Mouse (Mus musculus): ENCODE data around the gene Nln. TPM values are rescaled to one million over a fixed set of nuclear protein-coding genes. Genes with fewer than 3 reads are reported as not detected.

The Nln gene
- total and polyA plus RNA-seq, 3 experiments, result 9.7 to 20.2 (median 19.5) TPM

GRCm38 (mm10) chr13:104095955-104096354 is 13.5 kb downstream of the Nln start:
- no peak for DNase-seq

GRCm38 (mm10) chr13:104094531-104095385 is 14.7 kb downstream of the Nln start:
- DNase-seq, result peak; percentile 58

GRCm38 (mm10) chr13:104091734-104092133 is 17.7 kb downstream of the Nln start:
- DNase-seq, result no peak

- peak; percentile 56 for DNase-seq
Observed at GRCm38 (mm10) chr13:104089387-104089786, 20.0 kb downstream of the Nln start.

- no peak for DNase-seq
Observed at GRCm38 (mm10) chr13:104084600-104084999, 24.8 kb downstream of the Nln start.

- no peak for DNase-seq
Observed at GRCm38 (mm10) chr13:104082504-104082903, 26.9 kb downstream of the Nln start.

GRCm38 (mm10) chr13:104076993-104077392 is 32.4 kb downstream of the Nln start:
- DNase-seq, result no peak

GRCm38 (mm10) chr13:104074731-104075130 is 34.7 kb downstream of the Nln start:
- peak; percentile 67 for DNase-seq

GRCm38 (mm10) chr13:104074230-104074629 is 35.2 kb downstream of the Nln start:
- DNase-seq, result no peak

GRCm38 (mm10) chr13:104072351-104072750 is 37.1 kb downstream of the Nln start:
- DNase-seq, result no peak

GRCm38 (mm10) chr13:104070703-104071102 is 38.7 kb downstream of the Nln start:
- no peak for DNase-seq

- peak; percentile 66 for DNase-seq
Observed at GRCm38 (mm10) chr13:104069216-104069615, 40.2 kb downstream of the Nln start.

- DNase-seq, result no peak
Observed at GRCm38 (mm10) chr13:104065649-104066347, 43.6 kb downstream of the Nln start.

GRCm38 (mm10) chr13:104063061-104063460 is 46.4 kb downstream of the Nln start:
- DNase-seq, result no peak

GRCm38 (mm10) chr13:104061975-104062750 is 47.3 kb downstream of the Nln start:
- peak; percentile 65 for DNase-seq

GRCm38 (mm10) chr13:104060231-104060630 is 49.2 kb downstream of the Nln start:
- no peak for DNase-seq

- DNase-seq, result no peak
Observed at GRCm38 (mm10) chr13:104059536-104059935, 49.9 kb downstream of the Nln start.

GRCm38 (mm10) chr13:104058761-104059160 is 50.7 kb downstream of the Nln start:
- DNase-seq, result no peak

- DNase-seq, result no peak
Observed at GRCm38 (mm10) chr13:104052271-104052753, 57.1 kb downstream of the Nln start.

GRCm38 (mm10) chr13:104048835-104049234 is 60.6 kb downstream of the Nln start:
- peak; percentile 51 for DNase-seq

- no peak for DNase-seq
Observed at GRCm38 (mm10) chr13:104045108-104045507, 64.3 kb downstream of the Nln start.

GRCm38 (mm10) chr13:104044332-104044731 is 65.1 kb downstream of the Nln start:
- no peak for DNase-seq
